Mouse (Mus musculus): ENCODE results near the gene 2610008E11Rik. TPM values are rescaled to one million over a fixed set of nuclear protein-coding genes. Genes with fewer than 3 reads are reported as not detected.

Gene 2610008E11Rik
- total RNA-seq (2021), result 10 to 100 TPM; 10.2 to 12.6 TPM
- polyA plus RNA-seq (2012; rRNA removed), result 2.5 and 4.8 TPM in 2 replicates
- long read RNA-seq, full-length matches to known transcripts, result 7 of 9 reads
- long read RNA-seq, partial matches to known transcripts, result 0 of 9 reads
- long read RNA-seq, other reads (novel, unspliced or antisense), result 2 of 9 reads

DNA sequence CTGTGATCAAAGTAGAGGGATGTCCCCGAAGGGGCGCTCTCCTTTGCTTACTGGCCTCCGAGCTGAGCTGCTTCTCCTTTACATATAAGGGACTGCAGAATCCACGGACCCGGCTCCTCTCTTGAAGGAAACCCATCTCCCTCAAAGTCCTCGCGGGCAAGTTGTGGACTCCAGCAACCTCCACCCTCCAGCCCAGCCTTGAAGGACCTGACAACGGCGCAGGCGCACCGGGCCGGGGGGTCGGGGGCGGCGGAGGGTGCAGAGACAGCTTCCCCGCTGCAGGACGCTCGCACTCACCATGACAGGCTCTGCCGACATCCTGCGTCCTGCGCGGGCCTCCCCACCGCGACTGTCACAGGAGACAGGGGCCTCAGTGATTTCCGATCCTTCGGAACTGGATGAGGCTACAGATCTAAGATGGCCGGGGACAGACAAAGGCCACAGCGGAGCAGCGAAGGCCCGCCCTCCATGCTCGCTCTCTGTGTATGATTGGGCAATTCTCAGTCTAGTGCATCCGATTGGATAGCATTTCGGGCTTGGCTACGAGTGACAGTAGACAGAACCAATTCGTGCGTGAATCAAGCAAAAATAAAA is at the start of gene 2610008E11Rik:
TSS of gene 2610008E11Rik (minus strand) at position 440 of the 594 bp plus-strand sequence.
- Histone ChIP-seq H3K36me3 (ENCODE audit: control insufficient read depth, insufficient read depth, low read length) (peaks cover 21% of the 10 kb centered on the region), H3K9ac (ENCODE audit: low read depth, low read length) (peak within 1 kb of the TSS; percentile 89), H3K4me1 (ENCODE audit: control insufficient read depth, insufficient read depth, low read length) (peaks cover 10% of the 10 kb centered on the region), H3K4me3 (peak within 1 kb of the TSS; percentile 96), H3K27me3 (ENCODE audit: control insufficient read depth, insufficient read depth, low read length) (no peaks in the 10 kb centered on the region), H3K27ac (peak within 1 kb of the TSS; percentile 93), H3K79me2 (replicated peaks; ENCODE audit: control insufficient read depth, insufficient read depth, low read length) (peaks cover 4% of the 10 kb centered on the region; the same call in 1 of the 2 replicates)
- WGBS, result 0% methylated on average over 36 of the region's 36 CpGs
- no peak for TF ChIP-seq CTCF (IDR thresholded peaks at IDR 0.05)
- no peak for TF ChIP-seq EP300 (IDR thresholded peaks at IDR 0.05; ENCODE audit: insufficient read depth, low read depth, low read length)
- TF ChIP-seq POLR2A (IDR thresholded peaks at IDR 0.05; ENCODE audit: insufficient read depth, low read depth, low read length), result peak; percentile 70
- intact Hi-C loops (cut with DNase I), result no loop called here
- DNase-seq, result peak; percentile 91 to 95

DNA sequence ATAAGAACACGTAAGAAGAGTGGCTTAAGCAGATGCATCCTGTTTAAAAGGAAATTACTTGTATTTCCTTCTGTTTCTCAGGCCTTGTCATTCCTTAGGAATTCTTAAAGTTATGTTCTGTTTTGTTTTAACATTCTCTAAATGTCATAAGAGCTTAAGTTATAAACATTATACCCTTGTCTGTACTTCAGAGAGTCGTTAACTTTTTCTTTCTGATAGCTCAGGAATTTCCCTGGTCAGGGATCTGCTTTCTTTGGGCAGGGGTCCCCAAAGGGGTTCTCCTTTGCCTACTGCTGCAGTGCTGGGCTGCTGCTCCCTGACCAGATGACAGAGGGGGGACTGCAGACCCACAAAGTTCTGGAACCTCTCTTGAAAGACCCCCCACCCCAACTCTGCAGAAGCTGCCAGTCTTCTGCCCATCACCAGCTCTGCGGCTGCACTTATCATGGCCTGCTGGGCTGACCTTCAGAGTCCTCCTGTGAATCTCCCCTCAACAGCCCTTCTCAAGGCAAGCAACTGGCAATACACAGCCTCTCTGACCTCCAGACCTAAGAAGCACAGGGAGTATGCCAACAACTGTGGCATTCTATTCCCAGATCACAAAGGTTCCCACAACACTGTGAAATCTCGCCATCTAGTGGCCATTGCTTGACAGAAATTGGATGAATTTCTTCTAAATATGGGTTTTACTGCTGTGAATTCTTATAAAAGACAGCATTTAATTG is 18.9 kb upstream of the 2610008E11Rik start:
- intact Hi-C loops (cut with DNase I), result loop anchor here (1.0 kb wide), 1 partner anchor 360 kb away; no protein-coding TSS in a partner anchor
- H3K36me3 ChIP-seq (ENCODE audit: control insufficient read depth, insufficient read depth, low read length), result no peaks in the 10 kb centered on the region
- H3K79me2 ChIP-seq (replicated peaks; ENCODE audit: control insufficient read depth, insufficient read depth, low read length), result no peaks in the 10 kb centered on the region
- no peak overlapping the region for H3K4me3 ChIP-seq
- H3K9ac ChIP-seq (ENCODE audit: low read depth, low read length), result no peak overlapping the region
- H3K27me3 ChIP-seq (ENCODE audit: control insufficient read depth, insufficient read depth, low read length), result no peaks in the 10 kb centered on the region
- DNase-seq, result peak in 1 of 2 experiments; percentile 15
- no peaks in the 10 kb centered on the region; the same call in 1 of the 2 replicates for H3K4me1 ChIP-seq (ENCODE audit: control insufficient read depth, insufficient read depth, low read length)
- no peak for TF ChIP-seq POLR2A (IDR thresholded peaks at IDR 0.05; ENCODE audit: insufficient read depth, low read depth, low read length)
- peak; percentile 81 for TF ChIP-seq CTCF (IDR thresholded peaks at IDR 0.05)
- no peak for TF ChIP-seq EP300 (IDR thresholded peaks at IDR 0.05; ENCODE audit: insufficient read depth, low read depth, low read length)
- H3K27ac ChIP-seq, result no peak overlapping the region
- 19% methylated on average over 4 of the region's 4 CpGs for WGBS

DNA sequence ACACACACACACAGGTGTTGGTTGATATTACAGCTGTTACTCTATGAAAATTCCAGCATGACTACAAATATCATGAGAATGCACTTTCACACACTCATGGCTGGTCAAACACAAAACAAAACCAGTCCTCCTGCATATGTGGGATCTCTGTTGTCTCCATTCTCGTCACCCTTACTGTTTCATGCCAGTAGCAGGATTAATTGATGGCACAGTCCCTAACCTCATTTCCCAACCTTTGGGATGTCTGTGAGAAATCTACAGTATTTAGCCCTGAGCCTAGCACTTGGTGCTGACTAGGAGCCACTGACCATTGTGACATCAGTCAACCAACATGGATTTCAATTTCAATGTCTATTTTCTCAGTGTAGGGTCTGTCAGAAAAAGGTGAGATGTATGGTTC is 17.7 kb upstream of the 2610008E11Rik start:
- intact Hi-C loops (cut with DNase I), result no loop called here
- Histone ChIP-seq H3K4me1 (ENCODE audit: control insufficient read depth, insufficient read depth, low read length) (no peaks in the 10 kb centered on the region; the same call in 1 of the 2 replicates), H3K9ac (ENCODE audit: low read depth, low read length) (no peak overlapping the region), H3K27me3 (ENCODE audit: control insufficient read depth, insufficient read depth, low read length) (no peaks in the 10 kb centered on the region), H3K4me3 (no peak overlapping the region), H3K36me3 (ENCODE audit: control insufficient read depth, insufficient read depth, low read length) (no peaks in the 10 kb centered on the region), H3K79me2 (replicated peaks; ENCODE audit: control insufficient read depth, insufficient read depth, low read length) (no peaks in the 10 kb centered on the region), H3K27ac (no peak overlapping the region)
- 84% methylated on average over 1 of the region's 1 CpGs for WGBS
- DNase-seq, result no peak
- TF ChIP-seq CTCF (IDR thresholded peaks at IDR 0.05) (no peak), EP300 (IDR thresholded peaks at IDR 0.05; ENCODE audit: insufficient read depth, low read depth, low read length) (no peak), POLR2A (IDR thresholded peaks at IDR 0.05; ENCODE audit: insufficient read depth, low read depth, low read length) (no peak)

DNA sequence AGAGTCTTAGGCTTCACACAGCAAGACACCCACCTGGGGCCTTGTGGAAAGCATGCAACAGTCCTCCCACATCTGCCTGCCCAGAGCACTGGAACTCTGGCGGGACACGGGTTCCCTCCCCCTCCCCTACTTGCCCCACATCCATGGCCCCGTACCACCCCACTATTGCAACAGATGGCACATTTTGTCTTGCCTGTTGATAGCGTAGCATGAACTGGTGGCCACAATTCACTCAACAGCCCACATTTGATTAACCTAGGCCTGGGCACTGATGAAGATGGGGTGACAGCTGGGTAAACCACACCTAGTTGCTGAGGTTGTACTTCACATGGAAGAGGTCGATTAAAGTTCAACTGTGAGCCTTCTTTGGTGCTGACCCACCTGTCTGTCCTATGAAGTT is 13.1 kb upstream of the 2610008E11Rik start:
- 89% methylated on average over 5 of the region's 5 CpGs for WGBS
- DNase-seq, result no peak
- Histone ChIP-seq H3K27ac (no peak overlapping the region), H3K27me3 (ENCODE audit: control insufficient read depth, insufficient read depth, low read length) (no peaks in the 10 kb centered on the region), H3K79me2 (replicated peaks; ENCODE audit: control insufficient read depth, insufficient read depth, low read length) (no peaks in the 10 kb centered on the region), H3K4me3 (no peak overlapping the region), H3K4me1 (ENCODE audit: control insufficient read depth, insufficient read depth, low read length) (peaks cover 2% of the 10 kb centered on the region; the same call in 1 of the 2 replicates), H3K36me3 (ENCODE audit: control insufficient read depth, insufficient read depth, low read length) (no peaks in the 10 kb centered on the region), H3K9ac (ENCODE audit: low read depth, low read length) (no peak overlapping the region)
- no peak for TF ChIP-seq POLR2A (IDR thresholded peaks at IDR 0.05; ENCODE audit: insufficient read depth, low read depth, low read length)
- TF ChIP-seq CTCF (IDR thresholded peaks at IDR 0.05), result no peak
- no peak for TF ChIP-seq EP300 (IDR thresholded peaks at IDR 0.05; ENCODE audit: insufficient read depth, low read depth, low read length)
- intact Hi-C loops (cut with DNase I), result no loop called here

DNA sequence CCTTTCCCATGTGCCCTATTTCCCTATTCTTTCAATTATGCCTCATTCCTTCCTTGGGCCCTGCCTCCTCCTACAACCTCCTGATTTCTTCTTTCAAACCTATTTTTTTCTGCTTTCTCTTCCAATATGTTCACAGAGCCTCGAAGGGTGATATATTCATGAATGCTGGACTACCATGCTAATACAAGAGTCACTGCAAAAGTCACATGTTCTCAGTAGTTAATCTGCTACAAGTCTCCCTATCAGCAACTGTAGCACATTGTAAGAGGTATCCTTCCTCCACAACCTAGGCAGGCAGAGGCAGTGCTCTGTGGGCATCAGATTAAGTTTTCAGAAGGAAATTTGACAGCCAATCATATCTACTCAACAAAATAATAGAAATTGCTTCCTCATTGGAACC is 11.8 kb upstream of the 2610008E11Rik start:
- TF ChIP-seq CTCF (IDR thresholded peaks at IDR 0.05) (no peak), EP300 (IDR thresholded peaks at IDR 0.05; ENCODE audit: insufficient read depth, low read depth, low read length) (no peak), POLR2A (IDR thresholded peaks at IDR 0.05; ENCODE audit: insufficient read depth, low read depth, low read length) (no peak)
- 83% methylated on average over 1 of the region's 1 CpGs for WGBS
- Histone ChIP-seq H3K27ac (no peak overlapping the region), H3K4me1 (ENCODE audit: control insufficient read depth, insufficient read depth, low read length) (peaks cover 2% of the 10 kb centered on the region; the same call in 1 of the 2 replicates), H3K36me3 (ENCODE audit: control insufficient read depth, insufficient read depth, low read length) (no peaks in the 10 kb centered on the region), H3K27me3 (ENCODE audit: control insufficient read depth, insufficient read depth, low read length) (no peaks in the 10 kb centered on the region), H3K79me2 (replicated peaks; ENCODE audit: control insufficient read depth, insufficient read depth, low read length) (no peaks in the 10 kb centered on the region), H3K4me3 (no peak overlapping the region), H3K9ac (ENCODE audit: low read depth, low read length) (no peak overlapping the region)
- intact Hi-C loops (cut with DNase I), result no loop called here
- DNase-seq, result no peak
